Mouse (Mus musculus): ENCODE data around the gene Dync1li2. TPM values are rescaled to one million over a fixed set of nuclear protein-coding genes. Genes with fewer than 3 reads are reported as not detected.

Gene Dync1li2
- total and polyA plus RNA-seq, 2 experiments from 2014 or later = 73.4 to 80.5 TPM

GRCm38 (mm10) chr8:104406340-104407128 lies 36.3 kb downstream of the Dync1li2 start:
- no peak for TF ChIP-seq CTCF (IDR thresholded peaks at IDR 0.05)
- no peak overlapping the region for H3K27ac ChIP-seq (ENCODE audit: low read depth, low read length)
- H3K4me1 ChIP-seq (ENCODE audit: insufficient read depth, low read length) = no peaks in the 10 kb centered on the region
- no peaks in the 10 kb centered on the region for H3K27me3 ChIP-seq (ENCODE audit: insufficient read depth, low read length)
- DNase-seq (ENCODE audit: low spot score) (no peak), ATAC-seq (ENCODE audit: low FRiP score) (no peak)
- H3K36me3 ChIP-seq (ENCODE audit: insufficient read depth, low read length) = no peaks in the 10 kb centered on the region
- no peak overlapping the region for H3K9ac ChIP-seq (replicated peaks; ENCODE audit: low read length, poor library complexity, severe bottlenecking)
- no peak overlapping the region for H3K4me2 ChIP-seq (ENCODE audit: low read depth, low read length, poor library complexity, severe bottlenecking)
- WGBS = 84% methylated on average over 6 of the region's 6 CpGs
- no peaks in the 10 kb centered on the region for H3K9me3 ChIP-seq (ENCODE audit: low read length)
- H3K4me3 ChIP-seq (ENCODE audit: low read depth, low read length) = no peak overlapping the region

GRCm38 (mm10) chr8:104405430-104406187 lies 37.2 kb downstream of the Dync1li2 start:
- DNase-seq (ENCODE audit: low spot score) (peak; percentile 19), ATAC-seq (ENCODE audit: low FRiP score) (no peak)
- no peak overlapping the region for H3K27ac ChIP-seq (ENCODE audit: low read depth, low read length)
- TF ChIP-seq CTCF (IDR thresholded peaks at IDR 0.05) = no peak
- no peaks in the 10 kb centered on the region for H3K4me1 ChIP-seq (ENCODE audit: insufficient read depth, low read length)
- no peak overlapping the region for H3K4me2 ChIP-seq (ENCODE audit: low read depth, low read length, poor library complexity, severe bottlenecking)
- WGBS = 75% methylated on average over 15 of the region's 15 CpGs
- H3K36me3 ChIP-seq (ENCODE audit: insufficient read depth, low read length) = no peaks in the 10 kb centered on the region
- no peak overlapping the region for H3K4me3 ChIP-seq (ENCODE audit: low read depth, low read length)
- H3K9ac ChIP-seq (replicated peaks; ENCODE audit: low read length, poor library complexity, severe bottlenecking) = no peak overlapping the region
- H3K9me3 ChIP-seq (ENCODE audit: low read length) = no peaks in the 10 kb centered on the region
- H3K27me3 ChIP-seq (ENCODE audit: insufficient read depth, low read length) = no peaks in the 10 kb centered on the region

GRCm38 (mm10) chr8:104403596-104403995 lies 39.3 kb downstream of the Dync1li2 start:
- H3K4me2 ChIP-seq (ENCODE audit: low read depth, low read length, poor library complexity, severe bottlenecking) = no peak overlapping the region
- no peaks in the 10 kb centered on the region for H3K9me3 ChIP-seq (ENCODE audit: low read length)
- peak; percentile 53 for TF ChIP-seq CTCF (IDR thresholded peaks at IDR 0.05)
- H3K4me1 ChIP-seq (ENCODE audit: insufficient read depth, low read length) = no peaks in the 10 kb centered on the region
- no peak overlapping the region for H3K9ac ChIP-seq (replicated peaks; ENCODE audit: low read length, poor library complexity, severe bottlenecking)
- H3K4me3 ChIP-seq (ENCODE audit: low read depth, low read length) = no peak overlapping the region
- H3K36me3 ChIP-seq (ENCODE audit: insufficient read depth, low read length) = no peaks in the 10 kb centered on the region
- no peak overlapping the region for H3K27ac ChIP-seq (ENCODE audit: low read depth, low read length)
- 71% methylated on average over 3 of the region's 3 CpGs for WGBS
- no peaks in the 10 kb centered on the region for H3K27me3 ChIP-seq (ENCODE audit: insufficient read depth, low read length)
- no peak for DNase-seq (ENCODE audit: low spot score)
- no peak for ATAC-seq (ENCODE audit: low FRiP score)

- ATAC-seq (ENCODE audit: low FRiP score) (peak; percentile 76), DNase-seq (ENCODE audit: low spot score) (peak; percentile 66)
- H3K4me1 ChIP-seq (ENCODE audit: insufficient read depth, low read length) = peaks cover 3% of the 10 kb centered on the region; the same call in 1 of the 2 replicates
- TF ChIP-seq CTCF (IDR thresholded peaks at IDR 0.05) = no peak
- H3K36me3 ChIP-seq (ENCODE audit: insufficient read depth, low read length) = no peaks in the 10 kb centered on the region
- peak within 1 kb of the TSS; percentile 96 for H3K9ac ChIP-seq (replicated peaks; ENCODE audit: low read length, poor library complexity, severe bottlenecking)
- peak within 1 kb of the TSS; percentile 92 for H3K4me3 ChIP-seq (ENCODE audit: low read depth, low read length)
- H3K9me3 ChIP-seq (ENCODE audit: low read length) = no peaks in the 10 kb centered on the region
- WGBS = 6% methylated on average over 24 of the region's 54 CpGs
- no peaks in the 10 kb centered on the region for H3K27me3 ChIP-seq (ENCODE audit: insufficient read depth, low read length)
- peak within 1 kb of the TSS; percentile 78 for H3K27ac ChIP-seq (ENCODE audit: low read depth, low read length)
- H3K4me2 ChIP-seq (ENCODE audit: low read depth, low read length, poor library complexity, severe bottlenecking) = peak within 1 kb of the TSS; percentile 84
Measured at GRCm38 (mm10) chr8:104395703-104396357, 47.0 kb downstream of the Dync1li2 start, which contains the start of gene Cmtm4. Gene Cmtm4 (minus strand): TSS chr8:104395807.

- under 1% methylated on average over 57 of the region's 82 CpGs for WGBS
- DNase-seq (ENCODE audit: low spot score) (peak; percentile 60), ATAC-seq (ENCODE audit: low FRiP score) (peak; percentile 80)
- H3K36me3 ChIP-seq (ENCODE audit: insufficient read depth, low read length) = no peaks in the 10 kb centered on the region
- H3K4me1 ChIP-seq (ENCODE audit: insufficient read depth, low read length) = peaks cover 3% of the 10 kb centered on the region; the same call in 1 of the 2 replicates
- peak overlapping the region; percentile 96 for H3K9ac ChIP-seq (replicated peaks; ENCODE audit: low read length, poor library complexity, severe bottlenecking)
- no peak for TF ChIP-seq CTCF (IDR thresholded peaks at IDR 0.05)
- H3K9me3 ChIP-seq (ENCODE audit: low read length) = no peaks in the 10 kb centered on the region
- H3K27me3 ChIP-seq (ENCODE audit: insufficient read depth, low read length) = no peaks in the 10 kb centered on the region
- peak overlapping the region; percentile 84 for H3K4me2 ChIP-seq (ENCODE audit: low read depth, low read length, poor library complexity, severe bottlenecking)
- peak overlapping the region; percentile 92 for H3K4me3 ChIP-seq (ENCODE audit: low read depth, low read length)
- peak overlapping the region; percentile 78 for H3K27ac ChIP-seq (ENCODE audit: low read depth, low read length)
Measured at GRCm38 (mm10) chr8:104394801-104395702, 47.8 kb downstream of the Dync1li2 start.
